Comparison of ENCODE assay signal across 8 mouse cellular contexts in the genomic region with DNA sequence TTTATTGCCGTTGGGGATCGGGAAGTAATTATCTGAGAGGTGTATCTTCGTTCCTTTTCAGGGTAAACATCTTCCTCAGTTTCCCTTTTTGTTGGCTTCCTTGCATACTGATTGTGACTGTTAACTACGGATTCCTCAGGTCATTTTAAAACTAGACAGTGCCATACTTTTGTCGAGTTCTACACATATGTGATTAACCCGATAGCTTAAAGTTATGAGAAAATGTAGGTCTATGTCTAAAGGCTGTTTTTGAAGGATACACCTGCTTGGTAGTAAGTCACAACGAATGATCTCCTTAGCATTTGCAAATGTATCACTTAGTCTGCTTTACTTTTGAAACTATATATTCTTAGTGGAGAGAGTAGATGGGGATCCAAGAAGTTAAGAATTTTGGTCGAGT. TPM values are rescaled to one million over a fixed set of nuclear protein-coding genes. Genes with fewer than 3 reads are reported as not detected.
A peak's percentile ranks its signal among the peaks of the same experiment; 100 is the strongest.
DNase-seq lines count a peak whose midpoint lies in the region; ATAC-seq and TF ChIP-seq lines count a peak whose summit lies in the region.
"Had no signal": no experiment of that assay in that cellular context is flagged by ENCODE, and none has a peak within 500 bp of the region (broad histone marks: within the 10 kb centered on the region; RNA-seq: fewer than 3 reads in every experiment).

No protein-coding gene starts in this region.

- H3K27me3 ChIP-seq in embryonic facial prominence, embryonic 12.5 days: peaks cover 37% of the 10 kb centered on the region
- peaks cover 61% of the 10 kb centered on the region for H3K27me3 ChIP-seq in hindbrain, embryonic 13.5 days
- H3K27me3 ChIP-seq in midbrain, postnatal 0 days (ENCODE audit: insufficient read depth, low read length): peaks cover 28% of the 10 kb centered on the region

- TF ChIP-seq CTCF in left cerebral cortex, adult 2 months (IDR thresholded peaks at IDR 0.05): no peak
- TF ChIP-seq CTCF in midbrain, postnatal 0 days (IDR thresholded peaks at IDR 0.05): no peak

- DNase-seq in left cerebral cortex, adult 2 months (ENCODE audit: extremely low spot score in 1 of 2, low spot score in 2 of 2): no peak
- DNase-seq in left cerebral cortex, adult 18-20 months (ENCODE audit: low spot score in 2 of 2): no peak
- no peak for DNase-seq in midbrain, postnatal 0 days (ENCODE audit: low spot score)
- no peak for DNase-seq in cerebellum, postnatal 14 days
- DNase-seq in gastrocnemius, postnatal 25 days: no peak
- DNase-seq: kidney, postnatal 10 days had no signal

- no peak overlapping the region for H3K27ac ChIP-seq in left cerebral cortex, adult 2 months
- no peak overlapping the region for H3K27ac ChIP-seq in embryonic facial prominence, embryonic 12.5 days
- no peak overlapping the region for H3K27ac ChIP-seq in hindbrain, embryonic 13.5 days
- H3K27ac ChIP-seq in midbrain, postnatal 0 days (ENCODE audit: low read depth, low read length): no peak overlapping the region

- H3K9ac ChIP-seq in embryonic facial prominence, embryonic 12.5 days: no peak overlapping the region
- no peak overlapping the region for H3K9ac ChIP-seq in hindbrain, embryonic 13.5 days
- no peak overlapping the region for H3K9ac ChIP-seq in midbrain, postnatal 0 days (replicated peaks; ENCODE audit: low read length, poor library complexity, severe bottlenecking)

- no peak for ATAC-seq in embryonic facial prominence, embryonic 12.5 days (ENCODE audit: insufficient number of reproducible peaks, insufficient read depth, low FRiP score, low TSS enrichment)
- no peak for ATAC-seq in hindbrain, embryonic 13.5 days (ENCODE audit: low FRiP score)
- no peak for ATAC-seq in midbrain, postnatal 0 days (ENCODE audit: low FRiP score)

- H3K4me3 ChIP-seq in left cerebral cortex, adult 2 months: peak overlapping the region; percentile 51; the same call in 1 of the 2 replicates
- peak overlapping the region; percentile 60; the same call in 1 of the 2 replicates for H3K4me3 ChIP-seq in embryonic facial prominence, embryonic 12.5 days
- peak overlapping the region; percentile 52 for H3K4me3 ChIP-seq in hindbrain, embryonic 13.5 days
- no peak overlapping the region for H3K4me3 ChIP-seq in midbrain, postnatal 0 days (ENCODE audit: low read depth, low read length)

- no peaks in the 10 kb centered on the region for H3K9me3 ChIP-seq in embryonic facial prominence, embryonic 12.5 days
- H3K9me3 ChIP-seq in hindbrain, embryonic 13.5 days: no peaks in the 10 kb centered on the region
- no peaks in the 10 kb centered on the region for H3K9me3 ChIP-seq in midbrain, postnatal 0 days (ENCODE audit: low read length)

- 30% methylated on average over 8 of the region's 8 CpGs for WGBS in embryonic facial prominence, embryonic 12.5 days
- WGBS in hindbrain, embryonic 13.5 days: 27% methylated on average over 8 of the region's 8 CpGs
- 31% methylated on average over 8 of the region's 8 CpGs for WGBS in midbrain, postnatal 0 days

- H3K4me1 ChIP-seq in embryonic facial prominence, embryonic 12.5 days: peaks cover 5% of the 10 kb centered on the region; the same call in 1 of the 2 replicates
- peaks cover 16% of the 10 kb centered on the region for H3K4me1 ChIP-seq in hindbrain, embryonic 13.5 days (replicated peaks)
- H3K4me1 ChIP-seq in midbrain, postnatal 0 days (ENCODE audit: insufficient read depth, low read length): peaks cover 5% of the 10 kb centered on the region; the same call in 1 of the 2 replicates

- peak overlapping the region; percentile 92 for H3K4me2 ChIP-seq in embryonic facial prominence, embryonic 12.5 days (replicated peaks)
- peak overlapping the region; percentile 85 for H3K4me2 ChIP-seq in hindbrain, embryonic 13.5 days
- H3K4me2 ChIP-seq in midbrain, postnatal 0 days (ENCODE audit: low read depth, low read length, poor library complexity, severe bottlenecking): peak overlapping the region; percentile 88; the same call in 1 of the 2 replicates

- intact Hi-C loops in left cerebral cortex, adult 2 months (cut with DNase I): no loop called here

- no peaks in the 10 kb centered on the region for H3K36me3 ChIP-seq in embryonic facial prominence, embryonic 12.5 days
- H3K36me3 ChIP-seq in hindbrain, embryonic 13.5 days: no peaks in the 10 kb centered on the region
- no peaks in the 10 kb centered on the region for H3K36me3 ChIP-seq in midbrain, postnatal 0 days (ENCODE audit: insufficient read depth, low read length)

RNA-seq across cellular contexts. Expression of gene Cpm, which starts 0.9 kb away (rescaled TPM):
- 1 to 10 TPM; 5.2 to 5.3 TPM for total RNA-seq in left cerebral cortex, adult 2 months (2021)
- total RNA-seq in left cerebral cortex, adult 18-20 months (2021): 1 to 10 TPM; 4.2 TPM
- 19.3 and 20.4 TPM in 2 replicates for polyA plus RNA-seq in embryonic facial prominence, embryonic 12.5 days (2016; fragmentation: Nextera tagmentation; extraction: Ambion mirVana)
- polyA plus RNA-seq in hindbrain, embryonic 13.5 days (2015; fragmentation: Nextera tagmentation; extraction: Ambion mirVana): 3.1 and 3.7 TPM in 2 replicates
- total RNA-seq in midbrain, postnatal 0 days (2014; rRNA removed): 3.9 TPM in 2 replicates
- polyA plus RNA-seq in midbrain, postnatal 0 days (2015; fragmentation: Nextera tagmentation; extraction: Ambion mirVana): 4.8 and 7.9 TPM in 2 replicates
- 1 to 10 TPM; 2.3 to 2.4 TPM for total RNA-seq in gastrocnemius, postnatal 25 days (2021)
